Mouse (Mus musculus) kidney, embryonic 14.5 days (tissue): Measurements from ENCODE around the gene Abce1. TPM values are rescaled to one million over a fixed set of nuclear protein-coding genes. Genes with fewer than 3 reads are reported as not detected.
"Not testable (repeated sequence)": the region's sequence is repeated elsewhere in the genome, so short reads cannot be mapped to it uniquely, and the experiment has no call there.

Experiments
- ATAC-seq: fragments of 200-750 bp; cut with Nextera tagmentation; 2 replicates; pipeline ENCODE4 v1.8.0; 2017; ENCODE audit warnings: moderate number of reproducible peaks, mild to moderate bottlenecking, moderate TSS enrichment, moderate library complexity; ENCODE audit not compliant: low FRiP score, low TSS enrichment
- H3K27ac ChIP-seq: fragments of 300-500 bp; sonication (generic); 2 replicates; pipeline ENCODE4 v1.5.1; 2014; ENCODE audit warnings: low read depth, mild to moderate bottlenecking, low read length, moderate library complexity, mixed read lengths
- H3K27me3 ChIP-seq: fragments of 300-500 bp; sonication (generic); 2 replicates; pipeline ENCODE4 v1.6.1; 2014; ENCODE audit warnings: mild to moderate bottlenecking, low read length; ENCODE audit not compliant: control insufficient read depth, insufficient read depth
- H3K36me3 ChIP-seq: fragments of 300-500 bp; sonication (generic); 2 replicates; pipeline ENCODE4 v1.6.1; 2014; ENCODE audit warnings: low read length, mixed read lengths; ENCODE audit not compliant: control insufficient read depth, insufficient read depth
- H3K4me1 ChIP-seq: fragments of 300-500 bp; sonication (generic); 2 replicates; pipeline ENCODE4 v1.6.1; 2014; ENCODE audit warnings: low read length, mixed read lengths; ENCODE audit not compliant: control insufficient read depth, insufficient read depth
- H3K4me2 ChIP-seq: fragments of 300-500 bp; sonication (generic); replicated peaks from 2 replicates; pipeline ENCODE4 v1.6.1; 2014; ENCODE audit warnings: low read depth, mild to moderate bottlenecking, low read length
- H3K4me3 ChIP-seq: fragments of 300-500 bp; sonication (generic); 2 replicates; pipeline ENCODE4 v1.5.1; 2014; ENCODE audit warnings: mild to moderate bottlenecking, low read length
- H3K9ac ChIP-seq: fragments of 300-500 bp; sonication (generic); 2 replicates; pipeline ENCODE4 v1.6.1; 2014; ENCODE audit warnings: low read depth, mild to moderate bottlenecking, low read length, moderate library complexity
- H3K9me3 ChIP-seq: fragments of 300-500 bp; sonication (generic); 2 replicates; pipeline ENCODE4 v1.6.1; 2016; ENCODE audit warnings: low read length; ENCODE audit not compliant: control insufficient read depth
- WGBS: fragments of 180-500 bp; shearing (Covaris S2); extraction: QIAGEN DNeasy Blood & Tissue Kit; methylation state at CpG from one replicate; pipeline ENCODE4 v1.1.7; 2014; 5-methylcytosine and 5-hydroxymethylcytosine counted together
- polyA plus RNA-seq: library from polyadenylated mRNA; unstranded; fragments of >200 nt; fragmentation: Nextera tagmentation; extraction: Ambion mirVana; gene quantifications from 2 replicates; pipeline ENCODE4 v1.2.1, GENCODE M21; 2014

The Abce1 gene
- polyA plus RNA-seq, 1 experiment from 2014 or later: 127 TPM

DNA sequence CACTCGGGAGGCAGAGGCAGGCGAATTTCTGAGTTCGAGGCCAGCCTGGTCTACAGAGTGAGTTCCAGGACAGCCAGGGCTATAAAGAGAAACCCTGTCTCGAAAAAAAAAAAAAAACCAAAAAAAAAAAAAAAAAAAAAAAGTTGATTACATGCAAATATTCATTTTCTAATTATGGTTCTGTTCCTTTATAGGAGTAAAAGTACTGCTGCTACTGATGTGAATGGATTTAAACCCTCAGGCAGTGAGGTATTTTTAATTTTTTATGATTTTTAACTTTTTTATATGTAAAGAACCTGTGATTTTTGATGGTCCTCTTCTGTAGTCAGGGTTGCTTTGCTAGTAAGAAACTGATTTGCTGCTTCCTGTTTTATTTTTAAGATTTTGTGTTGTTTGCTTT lies 52.8 kb downstream of the Abce1 start:
- ATAC-seq, H3K27me3 ChIP-seq: not testable (repeated sequence)

GRCm38 (mm10) chr8:79653736-79654135 lies 57.8 kb downstream of the Abce1 start:
- Histone ChIP-seq H3K9me3 (no peaks in the 10 kb centered on the region), H3K36me3 (peaks cover 55% of the 10 kb centered on the region), H3K4me1 (no peaks in the 10 kb centered on the region), H3K4me3 (no peak overlapping the region), H3K4me2 (no peak overlapping the region), H3K9ac (no peak overlapping the region), H3K27me3 (no peaks in the 10 kb centered on the region), H3K27ac (no peak overlapping the region)
- 94% methylated on average over 4 of the region's 4 CpGs for WGBS
- no peak for ATAC-seq

More for the DNA sequence above, 52.8 kb downstream of the Abce1 start:
- not testable (repeated sequence) for H3K4me3 ChIP-seq, H3K4me2 ChIP-seq, H3K27ac ChIP-seq, H3K9me3 ChIP-seq, H3K4me1 ChIP-seq, H3K9ac ChIP-seq
- peaks cover 67% of the 10 kb centered on the region for H3K36me3 ChIP-seq
- WGBS: 88% methylated on average over 4 of the region's 4 CpGs

- Histone ChIP-seq H3K4me1 (no peaks in the 10 kb centered on the region), H3K36me3 (peaks cover 62% of the 10 kb centered on the region), H3K27ac (no peak overlapping the region), H3K4me2 (no peak overlapping the region), H3K27me3 (no peaks in the 10 kb centered on the region), H3K9me3 (no peaks in the 10 kb centered on the region), H3K9ac (no peak overlapping the region), H3K4me3 (no peak overlapping the region)
- no peak for ATAC-seq
- 93% methylated on average over 1 of the region's 1 CpGs for WGBS
Measured at GRCm38 (mm10) chr8:79650158-79650814, 61.3 kb downstream of the Abce1 start.

DNA sequence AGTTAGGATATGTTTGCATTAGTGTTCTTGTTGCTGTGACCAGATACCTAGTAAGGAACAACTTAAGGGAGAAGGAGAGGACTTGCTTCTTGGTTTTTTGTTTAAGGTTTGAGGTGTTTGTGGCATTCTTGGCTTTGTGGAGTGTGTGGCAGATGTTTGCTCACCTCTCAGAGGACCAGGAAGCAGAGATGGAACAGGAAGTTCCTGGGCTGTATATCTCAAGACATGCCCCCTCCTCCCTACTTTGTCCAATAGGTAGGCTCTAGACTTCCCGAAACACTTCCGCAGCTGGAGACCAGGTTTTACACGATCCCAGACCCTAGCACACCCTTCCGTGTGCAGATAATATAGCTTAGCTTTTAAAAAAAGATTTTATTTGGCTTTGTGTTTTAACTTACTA lies 62.0 kb downstream of the Abce1 start:
- H3K9ac ChIP-seq: no peak overlapping the region
- H3K4me2 ChIP-seq: no peak overlapping the region
- ATAC-seq: no peak
- H3K4me3 ChIP-seq: no peak overlapping the region
- H3K4me1 ChIP-seq: no peaks in the 10 kb centered on the region
- no peak overlapping the region for H3K27ac ChIP-seq
- no peaks in the 10 kb centered on the region for H3K9me3 ChIP-seq
- no peaks in the 10 kb centered on the region for H3K27me3 ChIP-seq
- H3K36me3 ChIP-seq: peaks cover 60% of the 10 kb centered on the region
- 93% methylated on average over 4 of the region's 4 CpGs for WGBS

- H3K27ac ChIP-seq: no peak overlapping the region
- H3K9ac ChIP-seq: peak overlapping the region; percentile 90; the same call in 1 of the 2 replicates
- no peak for ATAC-seq
- peaks cover 22% of the 10 kb centered on the region for H3K36me3 ChIP-seq
- WGBS: 6% methylated on average over 1 of the region's 1 CpGs
- H3K27me3 ChIP-seq: no peaks in the 10 kb centered on the region
- peak overlapping the region; percentile 51 for H3K4me2 ChIP-seq
- no peaks in the 10 kb centered on the region for H3K9me3 ChIP-seq
- peak overlapping the region; percentile 95 for H3K4me3 ChIP-seq
- H3K4me1 ChIP-seq: peaks cover 22% of the 10 kb centered on the region
Measured at GRCm38 (mm10) chr8:79641119-79641518, 70.4 kb downstream of the Abce1 start.

DNA sequence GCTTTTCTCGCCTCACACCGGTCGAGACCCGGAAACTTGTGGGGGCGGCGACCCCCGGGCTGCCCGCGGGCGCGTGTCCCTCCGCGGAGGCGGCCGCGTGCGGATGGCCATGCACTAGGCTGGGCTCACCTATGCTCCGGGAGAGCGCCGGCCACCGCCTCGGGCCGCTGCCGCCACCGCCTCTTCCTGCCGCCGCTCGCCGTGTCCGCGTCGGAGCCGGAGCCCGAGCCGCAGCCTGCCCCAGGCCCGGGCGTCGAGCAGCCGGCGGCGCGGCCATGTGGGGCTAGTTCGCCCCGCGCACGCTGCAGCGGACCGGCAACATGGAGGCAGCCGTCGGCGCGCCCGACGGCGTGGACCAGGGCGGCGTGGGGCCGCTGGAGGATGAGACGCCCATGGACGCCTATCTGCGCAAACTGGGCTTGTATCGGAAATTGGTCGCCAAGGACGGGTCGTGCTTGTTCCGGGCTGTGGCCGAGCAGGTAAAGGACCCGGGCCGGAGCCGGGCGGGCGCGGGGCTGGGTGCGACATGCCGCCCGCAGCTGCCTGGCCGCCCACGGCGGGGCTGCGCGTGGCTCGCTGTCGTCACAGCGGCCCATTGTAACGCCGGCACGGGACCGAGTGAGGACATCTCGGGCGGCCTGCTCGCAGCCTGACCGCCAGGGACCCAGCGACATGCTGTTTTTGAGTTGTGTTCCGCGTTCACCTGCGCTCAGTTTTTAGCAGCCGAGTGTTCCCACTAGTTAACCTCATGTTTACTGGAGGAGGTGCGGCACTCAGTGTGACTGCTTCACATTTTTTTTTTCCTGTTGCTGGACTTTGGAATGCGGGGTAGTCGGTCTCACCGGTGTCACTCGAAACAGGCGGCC lies 71.7 kb downstream of the Abce1 start, which contains the start of gene Otud4:
Gene Otud4 (plus strand): TSS at position 33 of the 866 bp plus-strand sequence.
- H3K4me3 ChIP-seq: peak within 1 kb of the TSS; percentile 95
- H3K4me2 ChIP-seq: peak within 1 kb of the TSS; percentile 72
- H3K27me3 ChIP-seq: no peaks in the 10 kb centered on the region
- H3K36me3 ChIP-seq: peaks cover 10% of the 10 kb centered on the region
- H3K27ac ChIP-seq: peak within 1 kb of the TSS; percentile 88
- H3K9ac ChIP-seq: peak within 1 kb of the TSS; percentile 90
- ATAC-seq: peak; percentile 81
- H3K4me1 ChIP-seq: peaks cover 22% of the 10 kb centered on the region
- H3K9me3 ChIP-seq: no peaks in the 10 kb centered on the region
- WGBS: under 1% methylated on average over 98 of the region's 103 CpGs

- H3K36me3 ChIP-seq: peaks cover 3% of the 10 kb centered on the region
- H3K27ac ChIP-seq: peak overlapping the region; percentile 88
- peak; percentile 99 for ATAC-seq
- H3K9ac ChIP-seq: peak overlapping the region; percentile 90
- peak overlapping the region; percentile 95 for H3K4me3 ChIP-seq
- WGBS: under 1% methylated on average over 76 of the region's 77 CpGs
- H3K4me1 ChIP-seq: peaks cover 22% of the 10 kb centered on the region
- peak overlapping the region; percentile 72 for H3K4me2 ChIP-seq
- H3K27me3 ChIP-seq: no peaks in the 10 kb centered on the region
- H3K9me3 ChIP-seq: no peaks in the 10 kb centered on the region
Measured at GRCm38 (mm10) chr8:79638707-79639549, 72.6 kb downstream of the Abce1 start.

- H3K27ac ChIP-seq: peak overlapping the region; percentile 80
- no peak for ATAC-seq
Measured at GRCm38 (mm10) chr8:79638001-79638706, 73.4 kb downstream of the Abce1 start.

More at GRCm38 (mm10) chr8:79638001-79638706, 73.4 kb downstream of the Abce1 start:
- H3K9me3 ChIP-seq: no peaks in the 10 kb centered on the region
- 9% methylated on average over 11 of the region's 11 CpGs for WGBS
- H3K4me1 ChIP-seq: peaks cover 22% of the 10 kb centered on the region
- H3K4me2 ChIP-seq: peak overlapping the region; percentile 72
- H3K36me3 ChIP-seq: no peaks in the 10 kb centered on the region
- peak overlapping the region; percentile 95 for H3K4me3 ChIP-seq
- peak overlapping the region; percentile 90; the same call in 1 of the 2 replicates for H3K9ac ChIP-seq
- H3K27me3 ChIP-seq: no peaks in the 10 kb centered on the region
